Mouse (Mus musculus) retina, embryonic 14.5 days (tissue): ENCODE measurements at regions not wholly inside any gene's neighbourhood (a gene's known extent, or its start where the extent isn't known, plus 50 kb on each side); places are given as distances from the start of the nearest gene placed in this dataset.

Source experiments
- DNase-seq: peaks from one replicate; pipeline ENCODE4 v3.0.0-alpha.2; 2015; ENCODE audit warnings: low spot score

DNA sequence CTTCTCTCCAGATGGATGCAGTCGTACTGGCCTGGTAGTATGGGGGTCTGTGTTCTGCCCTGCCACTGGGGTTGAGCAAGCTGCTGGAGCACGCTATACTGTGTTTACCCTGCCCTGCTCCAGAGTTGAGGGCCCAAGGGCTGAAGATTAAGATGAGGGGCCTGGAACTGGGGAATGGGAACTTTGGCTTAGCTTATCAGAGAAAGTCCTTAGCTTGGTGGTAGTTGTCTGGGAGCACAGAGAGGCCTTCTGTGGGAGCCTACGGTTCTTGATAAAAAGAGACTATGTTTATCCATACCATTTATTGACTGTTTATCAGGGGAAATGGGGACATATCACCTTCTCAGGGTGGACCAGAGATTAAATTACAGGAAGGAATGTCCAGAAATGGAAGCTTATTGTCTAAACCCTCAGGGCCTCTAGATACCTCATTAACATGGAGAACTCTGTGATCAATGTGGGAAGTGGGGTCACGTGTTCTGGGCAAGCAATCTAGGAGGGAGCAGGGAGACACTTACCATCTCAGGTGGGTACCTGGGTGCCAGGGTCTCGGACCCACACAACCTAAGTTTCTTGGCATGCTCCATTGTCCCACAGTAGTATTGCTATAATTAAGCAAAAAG is 58.7 kb downstream of the Mycn start:
- no peak for DNase-seq

DNA sequence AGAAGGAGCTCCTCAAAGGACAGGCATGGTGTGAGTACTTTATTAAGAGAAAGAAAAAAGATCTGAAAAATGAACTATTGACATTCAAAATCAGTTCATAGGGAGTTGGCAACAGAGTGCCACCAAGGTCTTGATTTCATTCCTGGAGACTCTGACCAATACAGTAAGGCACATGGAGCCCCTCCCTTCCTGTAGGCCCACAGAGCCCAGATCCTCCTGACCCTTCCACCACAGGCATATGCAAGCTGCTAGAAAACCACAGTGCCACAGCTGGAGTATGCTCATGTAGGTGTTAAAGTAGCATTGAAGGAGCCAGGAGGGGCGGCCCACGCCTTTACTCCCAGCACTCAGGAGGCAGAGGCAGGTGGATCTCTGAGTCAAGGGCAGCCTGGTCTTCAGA is 63.7 kb downstream of the Mycn start:
- DNase-seq: no peak

DNA sequence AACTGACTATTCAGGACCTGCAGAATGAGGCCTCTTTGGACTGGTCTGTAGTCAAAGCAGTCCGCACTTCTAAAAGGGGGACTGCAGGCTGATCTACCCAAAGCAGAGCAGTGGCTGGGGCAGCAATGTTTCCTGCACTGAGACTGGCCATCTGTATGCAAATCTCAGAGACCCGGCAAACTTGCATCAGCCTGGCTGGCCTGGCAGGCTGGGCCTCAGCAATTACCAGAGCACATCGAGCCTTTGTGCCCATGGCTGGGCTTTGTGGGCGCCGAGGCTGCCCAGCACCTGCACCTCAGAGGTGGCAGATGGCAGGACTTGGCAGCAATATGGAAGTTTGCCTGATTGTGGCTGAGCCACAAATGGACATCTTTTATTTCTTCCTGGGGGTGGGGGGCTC is 64.2 kb downstream of the Mycn start:
- peak; percentile 63 for DNase-seq

DNA sequence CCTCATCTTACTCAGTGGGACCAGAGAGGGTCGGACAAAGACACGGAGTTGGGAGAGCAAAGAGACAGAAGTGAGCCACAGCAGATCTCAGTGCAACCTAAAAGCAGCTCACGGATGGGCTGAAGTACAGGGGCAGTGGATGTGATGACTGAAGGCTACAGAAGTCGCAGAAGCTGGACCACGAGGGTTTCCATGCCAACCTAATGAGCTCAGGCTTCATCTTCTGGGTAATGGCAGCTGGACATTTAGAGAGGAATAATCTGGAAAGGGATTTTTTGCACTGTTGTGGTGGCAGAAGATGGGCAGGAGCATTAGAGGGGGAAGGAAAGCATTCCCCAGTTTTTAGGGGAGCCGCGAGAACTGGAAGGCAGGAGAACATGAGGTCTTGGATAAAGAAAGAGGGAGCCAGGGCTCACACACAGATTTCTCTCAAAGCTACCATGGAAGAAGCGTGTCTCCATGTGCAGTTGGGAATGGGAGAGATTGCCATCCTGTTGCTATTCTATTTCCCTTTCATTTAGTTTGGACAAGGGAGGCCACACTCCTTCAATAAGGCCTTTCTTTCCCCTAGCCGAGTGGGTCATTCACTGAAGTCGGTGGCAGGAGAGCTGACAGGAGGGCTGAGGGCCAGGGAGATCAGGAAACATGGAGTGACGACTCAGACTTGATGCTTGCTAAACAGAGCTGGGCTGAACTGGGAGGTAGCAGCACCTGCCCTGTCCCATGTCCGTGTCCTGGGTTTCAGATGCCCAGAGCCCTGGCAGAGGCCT is 65.6 kb downstream of the Mycn start:
- no peak for DNase-seq

DNA sequence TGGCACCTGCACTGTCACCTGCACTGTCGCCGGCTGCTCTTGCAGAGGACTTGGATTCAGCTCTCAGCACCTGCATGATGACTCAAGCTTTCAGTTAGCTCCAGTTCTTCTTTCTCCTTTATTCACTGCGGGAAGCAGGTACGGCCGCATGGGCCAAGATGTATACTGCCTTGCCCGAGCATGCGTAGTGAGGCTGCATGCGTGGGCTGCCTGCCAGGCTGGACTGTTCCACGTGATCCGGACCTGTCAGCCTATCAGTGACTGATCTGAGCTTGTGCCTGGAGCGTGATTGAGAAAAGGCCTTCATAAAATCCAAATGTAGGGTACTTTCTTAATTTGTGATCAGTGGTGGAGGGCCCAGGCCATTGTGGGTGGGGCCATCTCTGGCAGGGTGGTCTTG is 68.2 kb downstream of the Mycn start:
- DNase-seq: no peak

DNA sequence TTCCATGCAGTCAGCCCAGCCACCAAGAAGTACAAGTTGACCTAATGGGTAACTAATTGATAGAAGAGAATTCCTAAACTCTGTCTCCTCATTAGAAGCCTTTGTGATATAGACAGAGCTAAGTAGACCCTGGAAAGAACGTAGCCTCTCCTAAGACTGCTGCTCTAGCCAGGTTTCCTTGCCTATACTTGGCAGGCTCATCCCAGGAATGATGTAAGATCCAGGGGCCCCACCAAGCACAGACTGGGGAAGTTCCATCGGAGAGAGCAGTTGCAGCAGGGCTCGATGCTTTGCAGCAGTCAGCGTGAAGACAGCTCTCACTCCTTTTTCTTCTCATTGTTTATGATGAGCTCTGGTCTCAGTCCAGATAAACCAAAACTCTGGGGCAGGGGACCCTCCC is 68.7 kb downstream of the Mycn start:
- no peak for DNase-seq

DNA sequence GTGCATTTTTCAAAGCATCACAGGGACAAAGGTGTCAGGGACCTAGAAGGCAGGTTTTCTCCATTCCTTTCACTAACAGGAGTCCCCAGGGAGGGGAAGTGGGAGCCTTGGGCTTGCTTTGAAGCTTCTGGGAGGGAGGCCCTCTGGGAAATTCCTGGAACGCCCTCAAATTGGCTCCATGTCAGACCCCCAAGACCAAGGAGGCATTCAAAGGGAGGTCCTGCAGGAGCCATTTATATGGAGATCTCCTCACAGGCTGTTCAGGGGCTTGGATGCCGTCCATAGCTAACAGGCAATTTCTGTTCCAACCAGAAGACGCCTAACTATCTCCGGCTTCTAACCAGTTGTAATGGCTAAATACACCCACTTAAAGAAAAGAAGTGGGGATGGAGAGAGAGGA is 70.4 kb downstream of the Mycn start:
- DNase-seq: no peak

DNA sequence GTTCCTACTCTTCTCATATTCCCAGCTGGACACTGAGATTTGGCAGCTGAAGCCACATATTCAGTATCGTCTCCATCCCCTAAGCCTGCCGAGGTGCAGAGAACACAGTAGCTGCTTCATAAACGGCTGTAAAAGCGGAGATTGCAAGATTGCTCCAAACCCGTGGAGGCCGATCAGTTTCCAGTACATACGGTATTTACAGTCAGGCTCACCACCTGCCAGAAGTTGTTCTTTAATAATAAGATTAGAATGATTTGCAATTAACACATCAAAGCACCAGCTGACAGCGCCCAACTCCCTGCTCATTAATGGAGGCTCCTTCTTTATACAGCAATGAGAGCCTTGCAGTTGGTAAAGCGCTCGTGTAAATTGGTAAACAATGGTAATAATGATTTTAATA is 75.1 kb downstream of the Mycn start:
- DNase-seq: peak; percentile 39

DNA sequence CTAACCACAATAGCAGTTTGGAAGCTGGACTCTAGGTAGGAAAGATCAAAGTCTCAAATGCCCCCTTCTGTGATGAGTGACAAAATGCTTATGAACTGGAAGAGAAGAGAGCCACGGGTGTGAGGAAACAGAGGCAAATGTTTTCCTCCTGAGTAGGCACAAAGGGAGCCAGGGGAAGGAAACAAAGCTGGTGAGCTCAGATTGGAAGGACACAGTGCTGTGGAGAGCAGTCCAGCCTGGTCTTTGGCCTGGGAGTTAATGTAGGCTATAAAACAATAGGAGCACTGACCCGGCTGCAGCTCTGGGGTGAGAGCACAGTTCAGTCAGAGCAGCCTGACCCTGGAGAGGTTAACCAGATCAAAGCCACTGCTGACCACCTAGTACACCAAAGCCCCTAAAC is 91.0 kb downstream of the Mycn start:
- no peak for DNase-seq

DNA sequence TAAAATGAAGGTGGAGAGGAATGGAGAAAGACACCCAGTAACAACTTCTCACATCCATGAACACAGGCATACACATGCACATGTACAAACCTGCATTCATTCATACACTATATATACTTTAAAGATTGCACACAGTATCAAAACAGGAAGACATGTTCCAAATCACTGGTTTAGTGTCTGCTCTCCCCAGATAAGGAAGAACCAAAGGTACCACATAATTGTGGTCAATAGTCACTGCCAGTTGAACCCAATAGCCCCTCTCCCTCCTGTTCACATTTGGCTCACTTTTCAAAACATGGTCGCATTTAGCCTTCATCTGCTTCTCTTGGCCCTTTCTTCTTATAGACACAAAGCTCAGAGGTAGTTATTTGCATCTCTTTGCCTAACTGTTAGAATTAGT is 95.0 kb downstream of the Mycn start:
- DNase-seq: no peak

DNA sequence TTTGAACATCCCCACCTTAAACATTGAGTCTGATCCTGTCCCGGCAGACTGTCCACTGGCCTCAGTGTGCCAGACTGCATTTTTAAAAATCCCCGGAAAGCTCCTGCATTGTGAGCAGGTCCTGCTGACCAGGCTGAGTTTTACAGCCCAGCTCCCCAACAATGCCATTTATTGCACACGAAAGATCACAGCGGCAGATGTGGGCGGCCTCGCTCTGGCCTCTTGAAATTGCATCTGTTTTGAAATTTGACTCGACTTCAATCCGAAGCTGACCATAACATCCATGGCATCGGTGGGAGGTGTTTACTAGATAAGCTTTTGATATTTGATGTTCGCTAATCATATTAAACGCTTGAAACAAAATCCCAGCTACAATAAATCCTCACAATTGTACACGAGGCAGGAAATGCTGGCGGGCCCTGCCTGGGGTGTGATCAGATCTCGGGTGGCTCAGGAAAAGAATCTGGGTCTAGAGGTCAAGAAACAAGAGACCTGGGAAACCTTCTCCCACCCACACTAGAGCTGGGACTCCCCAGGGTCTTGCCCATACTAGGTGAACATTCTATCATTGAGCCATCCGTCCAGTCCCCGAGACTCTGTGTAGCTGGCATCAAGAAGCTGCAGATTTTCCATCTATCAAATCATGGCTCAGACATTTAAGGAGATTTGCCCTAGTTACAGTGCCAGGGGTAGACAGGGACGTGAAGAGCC is 99.3 kb downstream of the Mycn start:
- DNase-seq: peak; percentile 57

DNA sequence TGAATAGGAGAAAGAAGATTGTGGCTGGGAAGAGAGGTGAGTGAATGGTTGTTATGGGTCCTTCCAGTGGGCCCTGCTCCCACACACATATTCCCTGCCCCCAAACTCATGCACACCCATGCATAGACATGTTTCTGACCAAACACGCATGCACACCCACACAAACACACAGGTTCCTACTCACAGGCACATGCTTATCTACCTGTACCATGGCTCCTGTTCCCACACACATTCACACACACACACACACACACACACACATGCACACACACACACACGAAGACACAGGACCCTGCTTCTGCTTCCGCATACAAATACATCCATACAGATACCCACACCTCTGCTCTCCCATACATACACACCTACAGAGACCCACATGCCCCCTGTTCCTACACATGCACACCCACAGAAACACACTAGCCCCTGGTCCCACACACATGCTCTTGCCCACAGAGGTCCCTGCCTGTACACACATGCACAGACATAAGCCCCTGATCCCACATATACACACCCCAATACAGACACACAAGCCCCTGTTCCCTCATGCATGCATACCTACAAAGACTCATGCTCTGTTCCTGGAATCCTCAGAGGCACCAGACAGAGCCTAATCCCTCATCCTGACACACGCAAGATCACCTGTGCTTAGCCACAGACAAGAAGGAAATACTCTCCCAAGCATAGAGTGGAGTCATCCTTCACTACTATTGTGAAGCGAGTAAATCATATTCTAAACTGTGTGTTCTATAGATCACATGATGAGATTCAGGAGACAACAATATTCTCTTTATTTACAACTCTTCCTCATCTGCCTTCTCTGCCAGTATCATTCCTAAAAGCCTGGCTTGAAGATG is 100.1 kb downstream of the Mycn start:
- DNase-seq: no peak

DNA sequence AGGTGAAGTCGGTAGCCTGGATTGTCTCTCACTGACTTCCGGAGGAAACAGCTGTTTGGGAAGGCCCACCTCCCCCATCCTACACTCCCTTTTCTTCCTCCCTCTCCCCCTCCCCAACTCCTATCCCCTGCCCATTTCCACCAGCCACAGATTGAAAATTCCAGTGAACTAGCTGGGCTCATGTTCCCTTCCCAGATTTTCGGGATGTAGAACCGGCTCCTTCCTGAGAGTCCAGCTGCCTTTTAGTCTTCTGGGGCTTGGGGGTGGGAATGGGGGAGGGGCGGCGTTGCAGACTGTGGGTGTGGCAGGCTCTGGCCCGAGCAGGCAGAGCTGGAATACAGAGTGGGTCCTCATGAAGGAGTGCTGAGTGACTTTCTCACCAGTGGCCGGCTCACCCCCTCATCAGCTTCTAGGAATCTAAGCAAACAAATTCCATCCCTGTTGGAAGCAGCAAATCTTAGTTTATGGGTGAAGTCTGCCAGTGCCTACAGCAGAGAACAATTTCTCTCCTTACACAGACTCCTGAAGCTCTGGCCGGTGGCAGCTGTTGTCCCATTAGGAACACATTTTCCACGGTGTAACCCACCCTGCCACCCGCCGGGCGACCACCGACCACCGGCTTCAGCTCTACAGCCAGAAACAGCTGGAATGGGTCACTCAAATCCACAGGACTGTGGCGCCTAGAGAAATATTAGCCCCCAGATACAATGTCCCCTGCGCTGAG is 100.9 kb downstream of the Mycn start:
- DNase-seq: no peak

DNA sequence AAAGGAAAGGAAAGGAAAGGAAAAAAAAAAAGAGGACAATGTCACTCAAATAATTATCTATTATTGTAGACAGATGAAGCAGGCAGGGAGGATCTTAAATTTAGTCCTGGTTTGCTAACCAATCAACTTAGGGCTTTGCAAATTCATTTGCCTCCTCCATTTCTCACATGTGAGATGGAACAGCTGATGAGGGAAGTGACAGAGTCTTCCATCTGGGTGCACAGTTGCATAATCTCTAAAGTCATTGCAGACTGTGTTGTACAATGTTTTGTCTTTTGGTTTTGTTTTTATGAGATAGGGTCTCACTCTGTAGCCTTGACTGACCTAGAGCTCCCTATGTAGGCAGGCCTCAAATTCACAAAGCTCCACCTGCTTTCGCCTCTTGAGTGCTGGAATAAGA is 103.9 kb downstream of the Mycn start:
- DNase-seq: no peak

DNA sequence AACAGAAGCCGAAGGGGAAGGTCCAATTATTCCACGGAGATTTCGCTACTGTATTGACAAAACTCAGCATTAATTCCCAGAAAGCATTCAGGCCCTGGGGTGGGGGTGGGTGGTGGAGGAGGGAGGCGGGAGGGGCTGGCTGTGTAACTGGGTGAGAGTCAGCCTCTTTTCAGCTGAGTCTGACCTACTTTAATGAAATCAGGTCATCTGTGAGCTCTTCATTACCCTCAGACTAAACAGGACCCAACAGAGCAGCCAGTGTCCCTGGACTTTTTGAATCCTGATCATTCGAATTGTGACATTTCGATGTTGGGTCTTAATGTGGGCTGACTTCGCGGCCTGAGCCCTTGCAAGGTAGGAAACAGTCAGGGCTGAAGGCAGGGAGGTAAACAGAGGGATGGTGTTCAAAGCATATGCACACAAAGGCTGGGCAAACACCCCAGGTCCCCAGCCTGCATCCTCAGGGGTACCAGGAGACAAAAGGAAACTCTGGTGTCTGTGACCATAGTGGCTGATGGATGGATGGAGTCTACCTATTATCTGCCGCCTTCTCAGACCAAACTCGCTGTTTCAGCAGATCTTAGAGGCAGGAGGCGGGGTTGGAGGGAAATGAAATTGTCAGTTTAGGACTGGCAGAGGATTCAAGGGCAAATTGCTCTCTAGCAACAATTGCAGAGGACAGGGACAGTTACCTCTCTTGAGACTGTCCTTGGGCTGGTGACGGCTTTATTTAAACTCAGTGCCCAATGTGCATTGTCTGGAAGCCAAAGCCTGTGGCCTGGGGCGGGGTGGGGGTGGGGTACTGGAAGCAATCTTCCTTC is 113.7 kb downstream of the Mycn start:
- peak; percentile 80 for DNase-seq

DNA sequence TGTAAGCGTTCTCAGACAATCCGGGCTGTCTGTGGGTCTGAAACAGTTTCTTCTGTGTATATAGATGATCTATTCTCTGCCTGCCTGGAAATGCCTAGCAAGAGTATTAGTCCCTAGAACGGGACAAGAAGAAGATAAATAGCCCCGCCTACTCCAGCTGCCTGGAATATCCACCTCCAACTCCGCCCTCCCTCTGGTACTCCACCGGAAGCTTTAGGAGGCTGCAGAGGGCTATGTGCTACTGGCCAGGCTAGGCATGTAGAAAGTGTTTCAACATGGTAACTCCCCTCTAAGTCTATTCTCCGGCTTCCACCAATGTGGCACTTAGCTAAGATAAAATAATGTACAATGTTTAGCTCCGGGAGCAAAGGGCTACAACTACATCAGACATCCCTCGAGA is 114.3 kb downstream of the Mycn start:
- DNase-seq: peak; percentile 81

DNA sequence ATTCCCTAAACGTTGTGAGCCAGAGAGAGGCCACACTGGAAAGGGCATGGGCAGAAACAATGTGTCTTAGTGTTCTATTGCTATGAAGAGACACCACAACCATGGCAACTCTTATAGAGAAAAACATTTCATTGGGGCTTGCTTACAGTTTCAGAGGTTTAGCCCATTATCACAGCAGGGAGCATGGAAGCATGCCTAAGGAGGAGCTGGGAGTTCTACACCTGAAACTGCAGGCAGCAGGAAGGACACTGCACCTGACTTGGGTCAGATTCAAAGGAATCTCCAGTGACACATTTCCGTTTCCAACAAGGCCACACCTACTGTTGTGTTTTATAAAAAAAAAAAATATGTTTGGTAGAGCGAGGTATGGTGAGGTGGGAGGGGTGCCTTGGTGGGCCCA is 115.3 kb downstream of the Mycn start:
- no peak for DNase-seq

DNA sequence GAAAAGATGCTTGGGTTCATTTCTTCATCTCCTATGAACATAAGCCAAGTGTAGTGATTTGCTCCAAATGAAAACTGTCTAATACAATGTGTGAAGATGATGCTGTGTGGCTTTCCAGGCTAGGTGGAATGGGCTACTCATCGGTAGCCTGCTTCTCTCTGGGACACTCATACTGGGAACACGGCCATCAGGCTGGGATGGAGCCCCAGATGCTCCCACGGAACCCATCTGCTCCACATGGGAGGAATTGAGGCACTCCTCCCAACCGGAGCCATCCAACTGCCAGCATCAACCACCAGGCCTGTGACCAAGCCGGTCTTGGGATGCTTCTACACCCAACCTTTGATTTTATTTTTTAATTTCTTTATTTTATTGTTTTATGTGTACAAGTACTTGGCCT is 115.9 kb downstream of the Mycn start:
- DNase-seq: no peak

DNA sequence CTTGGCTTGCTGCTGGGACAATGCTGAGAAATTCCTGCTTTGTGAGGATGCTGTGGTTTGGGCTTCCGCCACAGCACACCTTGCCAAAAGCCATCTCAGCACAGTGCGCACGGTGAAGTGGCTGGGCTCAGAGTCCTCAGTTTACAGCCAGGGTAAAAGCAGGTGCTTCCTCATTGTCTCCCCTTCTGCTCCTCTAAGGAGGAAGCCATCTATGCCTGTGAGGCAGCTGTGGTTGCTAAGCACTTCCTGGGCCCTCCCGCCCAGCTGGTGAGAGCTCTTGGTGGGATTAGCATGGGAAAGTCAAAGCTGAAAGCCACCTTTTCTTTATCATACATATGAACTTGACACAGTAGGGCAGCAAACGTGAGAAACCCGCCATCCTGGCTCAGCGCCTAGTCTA is 120.2 kb downstream of the Mycn start:
- no peak for DNase-seq

DNA sequence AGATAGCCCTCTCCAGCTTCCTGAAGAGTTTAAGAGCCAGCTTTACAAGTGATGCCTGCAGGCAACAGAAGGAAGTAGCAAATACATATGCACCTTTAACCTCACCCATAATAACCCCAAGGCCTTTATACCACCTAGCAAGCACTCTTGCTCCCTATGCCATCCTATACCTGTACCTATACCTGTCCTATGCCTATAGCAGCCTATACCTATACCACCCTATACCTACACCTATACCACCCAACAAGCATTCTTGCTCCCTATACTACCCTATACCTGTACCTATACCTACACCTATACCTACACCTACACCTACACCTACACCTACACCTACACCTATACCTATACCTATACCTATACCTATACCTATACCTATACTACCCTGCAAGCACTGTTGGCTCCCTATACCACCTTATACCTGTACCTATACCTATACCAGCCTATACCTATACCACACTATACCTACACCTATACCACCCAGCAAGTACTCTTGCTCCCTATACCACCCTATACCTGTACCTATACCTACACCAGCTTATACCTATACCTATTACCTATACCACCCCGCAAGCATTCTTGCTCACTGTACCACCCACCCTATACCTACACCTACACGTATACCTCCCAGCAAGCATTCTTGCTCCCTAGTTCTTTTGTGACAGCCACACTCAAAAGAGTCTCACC is 120.9 kb downstream of the Mycn start:
- DNase-seq: no peak
